Mouse (Mus musculus): Measurements from ENCODE around the gene Syngr2. TPM values are rescaled to one million over a fixed set of nuclear protein-coding genes. Genes with fewer than 3 reads are reported as not detected.

Syngr2 gene
- polyA plus RNA-seq, 1 experiment: 68.6 TPM

DNA sequence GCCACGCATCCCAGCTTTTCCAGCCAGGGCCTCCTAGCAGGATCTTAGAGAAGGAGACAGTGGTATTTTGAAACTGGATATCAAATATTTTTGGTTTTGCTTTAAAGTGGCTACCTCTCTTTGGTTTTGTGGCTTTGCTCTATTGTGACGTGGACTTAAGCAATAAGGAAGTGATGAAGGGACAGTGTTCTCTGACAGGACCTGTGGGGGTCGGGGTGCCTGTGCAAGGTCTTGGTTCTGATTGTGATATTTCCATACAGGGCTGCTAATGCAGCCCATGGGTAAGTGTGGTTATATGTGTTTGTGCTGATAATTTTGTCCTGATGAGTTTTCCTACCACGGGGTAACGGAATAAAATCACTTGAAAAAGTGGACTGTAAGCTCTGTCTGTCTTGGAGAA, 45.9 kb downstream of the Syngr2 start:
- 0 out of 2 replicates have a peak, but pooled peaks cover 2% of the 10 kb centered on the region for H3K4me1 ChIP-seq (ENCODE audit: control insufficient read depth, insufficient read depth, low read length)
- no peak overlapping the region for H3K27ac ChIP-seq (ENCODE audit: insufficient read depth, low read length)
- no peak overlapping the region for H3K4me3 ChIP-seq (ENCODE audit: insufficient read depth, low read length)
- no peak for TF ChIP-seq POLR2A (IDR thresholded peaks at IDR 0.05; ENCODE audit: low read depth, low read length)
- TF ChIP-seq CTCF (IDR thresholded peaks at IDR 0.05; ENCODE audit: borderline replicate concordance, insufficient read depth, low read length): no peak

DNA sequence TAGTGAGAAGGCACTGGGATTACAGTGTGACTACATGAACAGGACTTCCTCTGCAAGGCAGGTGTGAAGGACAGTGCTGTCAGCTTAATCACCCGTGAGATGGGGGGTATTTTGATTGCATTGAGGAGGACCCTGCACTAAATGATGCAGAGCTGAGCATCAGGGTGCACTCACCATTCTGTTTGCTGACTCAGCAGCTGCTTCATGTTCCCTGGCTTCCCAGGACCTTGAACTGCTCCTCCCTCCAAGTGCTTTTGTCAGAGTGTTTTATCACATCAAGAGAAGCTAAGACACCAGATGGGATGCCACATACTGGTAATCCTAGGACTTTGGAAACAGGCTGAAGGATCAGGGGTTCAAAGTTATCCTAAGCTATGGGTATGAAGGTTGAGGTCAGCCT, 46.5 kb downstream of the Syngr2 start:
- Histone ChIP-seq H3K4me3 (ENCODE audit: insufficient read depth, low read length) (no peak overlapping the region), H3K4me1 (ENCODE audit: control insufficient read depth, insufficient read depth, low read length) (no peaks in the 10 kb centered on the region), H3K27ac (ENCODE audit: insufficient read depth, low read length) (no peak overlapping the region)
- TF ChIP-seq CTCF (IDR thresholded peaks at IDR 0.05; ENCODE audit: borderline replicate concordance, insufficient read depth, low read length): no peak
- TF ChIP-seq POLR2A (IDR thresholded peaks at IDR 0.05; ENCODE audit: low read depth, low read length): no peak

GRCm38 (mm10) chr11:117857462-117857861, 48.0 kb downstream of the Syngr2 start:
- Histone ChIP-seq H3K4me1 (ENCODE audit: control insufficient read depth, insufficient read depth, low read length) (no peaks in the 10 kb centered on the region), H3K4me3 (ENCODE audit: insufficient read depth, low read length) (no peak overlapping the region), H3K27ac (ENCODE audit: insufficient read depth, low read length) (no peak overlapping the region)
- TF ChIP-seq POLR2A (IDR thresholded peaks at IDR 0.05; ENCODE audit: low read depth, low read length): no peak
- no peak for TF ChIP-seq CTCF (IDR thresholded peaks at IDR 0.05; ENCODE audit: borderline replicate concordance, insufficient read depth, low read length)

GRCm38 (mm10) chr11:117858392-117858791, 48.9 kb downstream of the Syngr2 start:
- Histone ChIP-seq H3K4me1 (ENCODE audit: control insufficient read depth, insufficient read depth, low read length) (no peaks in the 10 kb centered on the region), H3K4me3 (ENCODE audit: insufficient read depth, low read length) (no peak overlapping the region), H3K27ac (ENCODE audit: insufficient read depth, low read length) (no peak overlapping the region)
- TF ChIP-seq CTCF (IDR thresholded peaks at IDR 0.05; ENCODE audit: borderline replicate concordance, insufficient read depth, low read length) (no peak), POLR2A (IDR thresholded peaks at IDR 0.05; ENCODE audit: low read depth, low read length) (no peak)

GRCm38 (mm10) chr11:117860601-117861000, 51.1 kb downstream of the Syngr2 start, which contains the start of gene Tmem235:
Gene Tmem235, plus strand, starts transcription at chr11:117860752.
- Histone ChIP-seq H3K4me3 (ENCODE audit: insufficient read depth, low read length) (no peak within 1 kb of the TSS), H3K4me1 (ENCODE audit: control insufficient read depth, insufficient read depth, low read length) (no peaks in the 10 kb centered on the region), H3K27ac (ENCODE audit: insufficient read depth, low read length) (no peak within 1 kb of the TSS)
- TF ChIP-seq POLR2A (IDR thresholded peaks at IDR 0.05; ENCODE audit: low read depth, low read length): no peak
- TF ChIP-seq CTCF (IDR thresholded peaks at IDR 0.05; ENCODE audit: borderline replicate concordance, insufficient read depth, low read length): no peak

DNA sequence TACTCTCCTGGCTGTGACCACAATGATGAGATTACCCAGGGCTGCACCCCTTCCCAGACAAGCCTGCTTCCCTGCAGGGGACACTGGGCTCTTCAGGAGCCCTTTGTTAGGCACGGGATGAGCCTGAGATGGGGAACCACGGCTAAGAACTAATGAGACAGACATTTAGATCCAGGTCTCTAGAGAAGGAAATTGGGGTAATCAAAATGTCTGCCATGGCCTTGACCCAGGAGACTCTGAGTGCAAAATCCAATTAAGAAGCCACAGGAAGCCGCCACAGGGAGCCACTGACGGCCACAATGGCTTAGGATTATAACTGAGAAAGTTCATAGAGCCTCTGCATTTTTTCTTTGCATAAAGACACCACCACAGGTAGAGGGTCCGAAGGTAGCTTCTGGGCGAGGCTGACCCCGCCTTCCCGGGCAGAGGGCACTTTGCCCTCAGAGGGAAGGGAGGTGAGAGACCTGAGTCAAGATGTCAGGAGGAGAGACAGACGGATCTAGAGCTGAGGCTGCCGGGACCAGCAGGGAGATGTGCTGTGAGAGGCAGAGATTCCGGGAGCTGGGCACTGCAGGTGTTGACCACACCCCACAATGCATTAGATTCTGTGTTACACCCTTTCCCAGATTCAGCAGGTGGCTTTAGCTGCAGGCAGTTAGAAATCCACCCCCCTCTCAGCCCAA, 53.8 kb downstream of the Syngr2 start:
- TF ChIP-seq POLR2A (IDR thresholded peaks at IDR 0.05; ENCODE audit: low read depth, low read length) (no peak), CTCF (IDR thresholded peaks at IDR 0.05; ENCODE audit: borderline replicate concordance, insufficient read depth, low read length) (no peak)
- H3K27ac ChIP-seq (ENCODE audit: insufficient read depth, low read length): no peak overlapping the region
- H3K4me1 ChIP-seq (ENCODE audit: control insufficient read depth, insufficient read depth, low read length): no peaks in the 10 kb centered on the region
- H3K4me3 ChIP-seq (ENCODE audit: insufficient read depth, low read length): no peak overlapping the region

Other genes with a start within 250 kb of the Syngr2 start
- 17.9 and 24.8 TPM in 2 replicates for gene Tnrc6c, start 155.4 kb upstream of the Syngr2 start, polyA plus RNA-seq (2011; ENCODE audit: insufficient read length, low read depth, missing spikeins)
- gene Tmc8, start 27.6 kb upstream of the Syngr2 start, polyA plus RNA-seq (2011; ENCODE audit: insufficient read length, low read depth, missing spikeins): 0.30 and 0.39 TPM in 2 replicates
- gene Tmc6, start 27.5 kb upstream of the Syngr2 start, polyA plus RNA-seq (2011; ENCODE audit: insufficient read length, low read depth, missing spikeins): 19.5 and 20.5 TPM in 2 replicates
- gene 6030468B19Rik, start 12.0 kb upstream of the Syngr2 start, polyA plus RNA-seq (2011; ENCODE audit: insufficient read length, low read depth, missing spikeins): not detected in 2 replicates
- 0.49 TPM in 1 of 2 replicates, not detected in the other for gene Gm20708, start within 50 bp of the Syngr2 start, polyA plus RNA-seq (2011; ENCODE audit: insufficient read length, low read depth, missing spikeins)
- 5.6 and 6.4 TPM in 2 replicates for gene Afmid, start 16.3 kb downstream of the Syngr2 start, polyA plus RNA-seq (2011; ENCODE audit: insufficient read length, low read depth, missing spikeins)
- gene Tk1, start 16.4 kb downstream of the Syngr2 start, polyA plus RNA-seq (2011; ENCODE audit: insufficient read length, low read depth, missing spikeins): 48.4 and 61.9 TPM in 2 replicates
- gene Birc5, start 39.6 kb downstream of the Syngr2 start, polyA plus RNA-seq (2011; ENCODE audit: insufficient read length, low read depth, missing spikeins): 73.3 and 86.8 TPM in 2 replicates
- gene Tmem235, start 51.1 kb downstream of the Syngr2 start, polyA plus RNA-seq (2011; ENCODE audit: insufficient read length, low read depth, missing spikeins): not detected in 2 replicates
- 1.2 and 1.7 TPM in 2 replicates for gene Tha1, start 63.8 kb downstream of the Syngr2 start, polyA plus RNA-seq (2011; ENCODE audit: insufficient read length, low read depth, missing spikeins)
- 15.2 and 31.9 TPM in 2 replicates for gene Socs3, start 160.4 kb downstream of the Syngr2 start, polyA plus RNA-seq (2011; ENCODE audit: insufficient read length, low read depth, missing spikeins)
- gene Pgs1, start 176.6 kb downstream of the Syngr2 start, polyA plus RNA-seq (2011; ENCODE audit: insufficient read length, low read depth, missing spikeins): 29.5 and 33.4 TPM in 2 replicates